Mouse (Mus musculus): ENCODE data around the gene B3gnt7.

The B3gnt7 gene

DNA sequence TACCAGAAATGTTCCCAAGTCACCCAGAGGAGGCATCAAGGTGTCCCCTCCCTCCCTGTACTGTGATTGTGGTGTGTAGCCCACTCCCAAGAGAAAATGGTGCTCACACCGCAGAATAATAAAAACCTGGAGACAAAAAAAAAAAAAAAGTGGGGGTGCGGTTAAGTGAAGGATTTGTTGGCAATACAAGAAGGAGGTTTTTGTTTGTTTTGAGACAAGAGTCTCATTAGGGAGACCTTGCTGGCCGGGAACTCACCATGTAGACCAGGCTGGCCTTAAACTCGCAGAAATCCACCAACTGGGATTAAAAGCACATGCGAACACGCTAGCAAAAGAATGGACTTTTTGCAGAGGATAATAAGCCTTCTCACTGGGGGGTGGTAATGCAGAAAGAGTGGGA is at the start of gene B3gnt7:
B3gnt7 (plus strand) TSS at position 301 of the 400 bp plus-strand sequence.
- no peak for DNase-seq

DNA sequence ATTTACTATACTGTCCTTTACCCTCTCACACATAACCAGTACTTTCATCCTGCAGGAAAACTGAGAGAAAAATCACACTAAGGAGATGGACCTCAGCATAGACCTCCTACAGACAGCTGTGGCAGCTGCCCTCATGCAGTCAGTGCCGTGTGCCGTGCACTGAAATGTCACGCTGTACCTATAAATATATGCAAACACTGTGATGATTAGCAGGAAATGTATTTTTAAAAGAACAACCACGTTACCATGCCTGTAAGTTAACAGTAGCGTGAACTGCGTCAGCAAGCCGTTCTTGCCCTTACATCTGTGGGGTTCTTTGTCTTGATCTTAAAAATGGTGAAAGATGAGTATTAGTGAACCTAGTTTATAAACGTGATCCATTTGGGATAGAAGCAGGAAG is 49.2 kb upstream of the B3gnt7 start:
- no peak for DNase-seq

DNA sequence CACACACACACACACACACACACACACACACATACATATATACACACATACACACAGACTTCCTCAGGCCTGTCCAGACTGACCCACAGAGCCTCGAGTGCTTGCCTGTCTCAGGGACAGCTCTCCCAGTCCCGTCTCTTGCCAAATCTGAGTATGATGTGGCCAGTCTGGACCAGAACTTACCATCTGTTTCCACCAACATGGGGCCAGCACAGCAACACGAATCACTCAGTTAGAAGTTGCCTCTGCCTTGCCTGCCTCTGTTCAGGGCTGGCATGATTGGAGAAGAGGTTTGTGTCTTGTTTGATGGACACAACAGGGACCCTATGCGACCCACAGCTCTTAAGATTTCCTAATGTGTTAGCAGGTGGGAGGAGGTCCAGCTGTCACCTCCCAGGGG is 46.3 kb upstream of the B3gnt7 start:
- DNase-seq = peak; percentile 49 to 58

DNA sequence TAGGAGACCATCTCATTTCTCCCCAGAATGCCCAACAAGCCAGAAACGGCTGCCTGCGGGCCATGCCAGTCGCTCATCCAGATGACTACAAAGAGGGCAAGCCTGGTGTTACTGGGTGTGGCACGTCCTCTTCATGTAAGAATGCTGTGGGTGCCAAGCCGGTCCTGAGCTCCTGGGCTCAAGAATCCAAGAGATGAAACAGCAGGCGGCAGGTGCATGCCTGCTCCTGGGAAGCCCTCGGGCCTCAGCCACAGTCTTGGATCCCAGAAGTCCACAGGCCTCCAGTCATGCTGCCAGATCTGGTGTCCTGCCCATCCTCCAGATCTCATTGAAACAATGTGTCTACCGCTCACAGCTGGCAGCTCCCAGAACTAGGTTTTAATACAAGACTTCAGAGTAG is 45.4 kb upstream of the B3gnt7 start:
- no peak for DNase-seq

DNA sequence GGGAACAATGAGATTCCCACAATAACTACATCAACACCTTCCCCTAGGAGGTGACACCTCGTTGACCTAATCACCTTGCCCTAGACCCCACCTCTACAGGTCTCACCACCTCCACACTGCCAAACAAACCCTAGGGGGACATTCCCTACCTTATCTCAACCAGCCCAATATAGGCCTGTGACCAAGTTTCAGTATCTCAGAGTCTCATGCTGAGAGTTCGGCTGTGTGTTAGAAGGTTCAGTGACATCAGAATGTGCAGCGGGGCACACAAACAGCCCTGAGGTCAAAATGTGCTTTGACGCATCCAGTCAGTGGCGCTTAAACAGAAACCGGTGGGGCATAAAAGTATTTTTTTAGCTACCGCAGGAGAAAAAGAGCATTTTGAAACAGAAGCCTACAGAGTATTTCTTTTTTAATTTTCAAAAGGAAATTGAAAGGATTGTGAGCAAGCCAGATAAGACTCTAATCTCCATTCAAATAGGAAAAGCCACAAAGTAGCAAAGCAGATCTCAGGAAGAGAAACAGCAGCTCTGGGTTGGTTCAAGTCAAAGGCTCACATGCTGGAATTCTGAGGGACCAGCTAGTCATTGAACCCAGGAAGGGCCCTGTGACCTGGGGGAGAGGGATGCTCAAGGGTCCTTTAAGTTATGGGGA is 44.3 kb upstream of the B3gnt7 start:
- DNase-seq = no peak

DNA sequence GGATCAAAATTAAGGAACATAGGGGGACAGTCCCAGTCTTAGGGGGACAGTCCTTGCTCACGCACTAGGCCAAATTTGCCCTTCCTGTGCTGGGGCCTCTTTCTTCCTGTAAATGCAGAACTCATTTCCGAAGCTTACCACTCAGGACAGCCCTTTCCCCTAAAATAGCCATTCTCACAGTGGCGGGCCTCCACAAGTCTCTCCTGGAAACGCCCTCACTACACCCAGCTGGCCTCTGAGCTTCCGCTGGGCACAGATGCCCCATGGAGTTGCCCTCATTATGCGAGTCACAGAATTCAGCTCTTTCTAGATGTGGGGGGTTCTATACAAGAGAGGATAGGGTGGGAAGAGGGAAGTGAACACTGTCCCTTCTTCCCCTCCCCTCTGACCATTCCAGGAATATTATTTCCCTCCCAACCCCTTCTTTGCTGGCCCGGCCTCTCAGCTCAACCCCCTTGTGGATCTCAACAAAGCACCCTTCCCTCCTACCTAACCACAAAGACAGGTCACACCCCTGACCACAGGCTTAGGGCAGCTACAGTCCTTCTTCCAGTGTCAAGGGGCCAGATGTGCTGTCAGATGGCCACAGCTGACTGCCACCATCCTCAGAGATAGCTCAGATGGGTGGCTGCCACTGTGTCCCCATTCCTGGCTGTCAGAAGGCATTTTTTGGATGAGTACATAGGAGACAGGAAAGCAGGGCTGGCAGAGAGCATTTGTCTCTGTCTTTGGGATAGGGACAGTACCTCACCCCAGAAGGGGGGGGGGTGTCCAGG is 38.9 kb upstream of the B3gnt7 start:
- DNase-seq = no peak

DNA sequence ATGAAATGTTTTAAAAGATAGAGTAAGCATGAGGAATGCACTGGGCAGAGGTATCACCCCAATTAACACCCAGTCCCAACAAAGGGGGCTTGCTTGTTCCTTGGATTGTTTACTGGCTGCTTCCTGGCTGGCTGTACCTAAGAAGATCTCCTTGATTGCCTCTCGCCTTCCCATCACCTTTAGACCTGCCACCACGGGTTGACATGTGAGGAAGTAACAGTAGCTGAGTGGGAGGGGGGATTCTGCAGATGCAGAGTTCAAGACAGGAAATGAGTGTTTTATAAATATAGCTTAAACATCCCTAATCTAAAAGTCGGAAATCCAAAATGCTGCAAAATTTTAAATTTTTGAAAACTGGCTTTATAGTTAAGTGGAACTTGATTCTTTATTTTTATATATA is 37.6 kb upstream of the B3gnt7 start:
- no peak for DNase-seq

DNA sequence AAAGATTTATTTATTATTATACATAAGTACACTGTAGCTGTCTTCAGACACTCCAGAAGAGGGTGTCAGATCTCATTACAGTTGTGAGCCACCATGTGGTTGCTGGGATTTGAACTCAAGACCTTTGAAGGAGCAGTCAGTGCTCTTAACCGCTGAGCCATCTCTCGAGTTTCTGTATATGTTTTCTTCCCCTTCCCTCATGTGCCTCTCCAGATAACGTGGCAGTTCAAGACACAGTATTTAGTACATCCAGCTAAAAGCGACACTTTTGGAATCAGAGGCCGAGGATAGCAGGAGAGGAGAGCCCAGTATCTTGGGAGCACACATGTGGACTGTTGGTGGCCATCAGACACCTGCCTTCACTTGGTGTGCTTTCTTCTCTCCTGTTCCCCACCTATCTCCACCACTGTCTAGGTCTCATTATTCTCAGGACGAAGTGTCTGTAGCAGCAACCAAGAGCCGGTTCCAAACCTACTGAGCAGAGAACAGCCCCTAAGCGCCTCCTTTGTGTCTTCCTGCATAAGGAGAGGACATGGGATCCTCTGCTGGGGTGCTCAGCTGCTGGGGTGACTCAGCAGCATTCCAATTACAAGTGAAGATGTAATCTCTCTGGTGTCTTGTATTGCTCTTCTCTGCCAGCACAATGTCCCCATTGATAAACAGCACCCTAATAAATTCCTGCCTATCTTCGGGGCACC is 34.0 kb upstream of the B3gnt7 start:
- DNase-seq = no peak

DNA sequence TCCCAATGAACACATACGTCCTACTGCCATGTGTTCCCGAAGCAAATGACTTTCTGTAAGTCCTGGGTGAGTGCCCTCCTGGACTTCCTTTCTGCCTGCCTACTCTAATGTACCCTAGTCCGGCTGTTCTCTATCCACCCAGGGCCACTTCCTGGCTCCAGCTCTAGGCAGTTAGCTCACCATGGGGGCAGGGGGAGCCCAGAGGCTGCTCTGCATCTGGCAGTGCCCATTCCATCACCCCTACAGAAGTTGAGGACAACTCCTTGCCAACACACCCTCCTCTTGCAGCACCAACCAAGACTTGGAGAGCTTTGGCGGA is 33.5 kb upstream of the B3gnt7 start:
- no peak for DNase-seq

DNA sequence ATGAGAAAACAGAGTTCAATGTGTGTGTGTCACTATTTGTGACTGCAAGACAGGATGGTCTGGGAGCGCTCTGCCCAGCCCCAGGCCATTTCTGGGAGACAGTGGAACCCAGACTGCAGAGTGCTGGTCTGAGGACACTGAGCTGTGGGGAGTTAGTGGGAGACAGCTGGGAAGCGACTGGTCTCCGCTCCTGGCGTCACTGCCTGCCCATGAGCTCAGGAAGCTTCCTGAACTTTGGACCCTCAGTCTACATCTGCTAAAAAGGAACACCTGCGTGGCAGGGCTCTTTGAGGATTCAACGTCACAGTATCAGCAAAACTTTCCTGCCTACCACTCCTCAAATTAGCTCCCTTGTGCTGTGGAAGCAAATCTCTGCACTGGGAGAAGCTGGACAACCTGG is 30.9 kb upstream of the B3gnt7 start:
- DNase-seq = no peak

DNA sequence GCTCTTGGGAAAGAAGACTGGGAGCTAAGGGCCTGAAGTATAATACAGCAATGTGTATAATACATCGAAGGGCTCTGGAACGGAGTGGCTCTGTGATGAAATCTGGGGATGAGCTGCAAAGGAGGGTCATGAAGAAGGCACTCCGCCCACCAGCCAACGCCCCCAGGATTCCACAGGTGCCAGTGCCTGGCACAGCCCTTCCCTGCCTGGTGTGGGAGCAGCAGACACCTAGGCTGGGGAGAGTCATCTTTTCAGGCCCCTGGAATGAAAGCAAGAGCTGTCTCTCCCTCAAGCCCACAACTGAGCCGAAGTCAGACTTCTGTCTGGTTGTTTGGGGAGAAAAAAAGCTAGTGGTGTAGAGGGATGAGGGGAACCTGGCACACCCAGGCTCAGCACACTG is 25.6 kb upstream of the B3gnt7 start:
- DNase-seq = no peak

DNA sequence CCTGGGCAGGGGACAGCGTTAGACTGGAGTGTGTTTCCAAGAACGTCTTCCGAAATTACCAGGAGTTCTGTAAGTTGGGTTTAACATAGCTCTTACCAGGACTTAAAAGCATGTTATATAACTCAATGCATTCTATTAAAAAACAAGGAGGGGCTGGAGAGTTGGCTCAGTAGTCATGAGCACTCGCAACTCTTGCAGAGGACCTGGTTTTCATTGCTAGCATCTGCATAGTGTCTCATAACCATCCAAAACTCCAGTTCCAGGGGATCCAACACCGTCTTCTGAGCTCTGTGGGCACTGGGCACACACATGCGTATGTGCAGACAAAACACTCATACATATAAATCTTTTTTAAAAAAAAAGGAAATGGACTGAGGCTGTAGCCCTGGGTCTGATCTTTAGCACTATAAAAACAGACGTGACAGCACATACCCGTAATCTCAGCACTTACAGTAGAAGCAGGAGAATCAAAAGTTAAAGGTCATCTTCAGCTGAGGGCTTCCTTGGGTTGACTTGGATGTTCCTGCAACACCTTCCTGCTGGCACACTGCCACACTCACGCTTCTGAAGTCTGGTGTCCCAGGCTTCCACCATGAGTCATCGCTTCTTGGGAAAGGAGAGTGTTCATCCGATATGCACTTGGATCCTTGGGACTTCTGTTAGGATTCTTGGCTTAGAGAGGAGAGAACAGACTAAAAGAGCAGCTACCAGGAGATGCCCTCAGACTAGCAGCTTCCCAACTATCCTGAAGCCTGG is 20.7 kb upstream of the B3gnt7 start:
- DNase-seq = peak in 1 of 2 experiments; percentile 34

DNA sequence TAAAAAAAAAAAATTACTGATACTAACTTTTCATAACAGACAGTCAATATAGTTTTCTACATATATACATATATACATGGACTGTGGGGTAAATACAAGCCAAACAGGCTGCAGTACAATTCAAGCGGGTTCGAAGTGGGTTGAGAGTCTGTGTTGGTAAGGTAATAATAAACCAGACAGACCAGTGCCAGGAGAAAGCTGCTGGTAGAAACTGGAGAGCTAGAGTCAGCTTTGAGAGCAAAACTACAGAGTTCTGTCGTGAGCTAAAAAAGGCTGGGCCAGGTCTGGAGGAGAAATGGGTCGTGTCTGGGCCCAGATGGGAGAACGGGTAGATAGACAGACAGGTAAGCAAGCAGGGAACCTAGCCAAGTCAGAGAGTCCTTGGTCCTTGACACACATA is 18.5 kb upstream of the B3gnt7 start:
- no peak for DNase-seq

DNA sequence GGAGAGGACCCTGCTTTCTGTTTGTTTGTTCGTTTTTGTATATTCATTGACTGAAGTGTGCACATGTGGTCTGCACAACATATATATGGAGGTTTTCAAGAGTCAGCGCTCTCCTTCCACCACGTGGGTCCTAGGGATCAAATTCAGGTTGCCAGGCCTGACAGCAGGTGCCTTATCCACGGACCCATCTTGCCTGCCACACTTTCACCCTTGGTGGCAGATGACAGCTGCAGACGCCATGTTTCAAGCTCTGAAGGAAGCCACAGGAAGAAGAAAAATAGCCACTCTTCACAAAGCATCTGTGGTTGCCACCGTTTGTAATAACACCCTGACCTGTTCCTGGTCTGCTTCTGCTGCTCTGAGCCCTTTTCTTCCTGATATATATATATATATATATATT is 17.3 kb upstream of the B3gnt7 start:
- DNase-seq = no peak

DNA sequence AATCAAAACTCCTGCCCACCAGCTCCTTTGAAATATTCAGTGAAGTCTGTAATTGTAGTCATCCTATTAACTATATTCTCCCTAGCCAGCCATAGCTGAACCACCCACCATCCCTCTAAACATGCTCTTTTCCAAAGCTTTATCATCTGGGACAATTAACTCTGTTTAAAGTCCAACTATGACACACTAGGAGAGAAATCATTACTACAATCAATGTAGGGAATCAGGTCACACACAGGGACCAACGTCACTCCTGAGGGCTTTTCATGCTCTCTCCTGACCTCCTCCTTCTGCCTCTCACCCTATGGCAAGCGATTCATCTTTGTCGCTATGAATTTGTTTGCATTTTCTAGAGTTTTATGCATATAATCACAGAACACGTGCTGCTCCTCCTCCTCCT is 15.2 kb upstream of the B3gnt7 start:
- no peak for DNase-seq

DNA sequence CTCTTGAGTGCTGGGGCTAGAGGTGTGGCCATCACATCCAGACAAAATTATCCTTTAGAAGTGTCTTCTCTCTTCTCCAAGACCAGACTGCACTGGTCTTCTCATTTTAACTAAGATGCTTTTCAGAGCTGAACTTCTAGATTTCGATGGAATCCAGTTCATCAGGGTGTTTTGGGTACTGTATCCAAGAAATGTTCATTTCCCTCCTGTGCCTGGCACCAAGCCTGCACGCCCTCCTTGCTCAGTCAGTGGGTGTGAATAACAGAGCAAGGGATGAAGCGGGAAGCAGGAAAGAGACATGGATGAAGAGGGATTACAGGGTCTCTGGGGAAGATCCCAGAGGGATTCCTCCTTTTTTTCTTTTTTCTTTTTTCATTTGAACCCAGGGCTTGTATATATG is 12.2 kb upstream of the B3gnt7 start:
- no peak for DNase-seq

DNA sequence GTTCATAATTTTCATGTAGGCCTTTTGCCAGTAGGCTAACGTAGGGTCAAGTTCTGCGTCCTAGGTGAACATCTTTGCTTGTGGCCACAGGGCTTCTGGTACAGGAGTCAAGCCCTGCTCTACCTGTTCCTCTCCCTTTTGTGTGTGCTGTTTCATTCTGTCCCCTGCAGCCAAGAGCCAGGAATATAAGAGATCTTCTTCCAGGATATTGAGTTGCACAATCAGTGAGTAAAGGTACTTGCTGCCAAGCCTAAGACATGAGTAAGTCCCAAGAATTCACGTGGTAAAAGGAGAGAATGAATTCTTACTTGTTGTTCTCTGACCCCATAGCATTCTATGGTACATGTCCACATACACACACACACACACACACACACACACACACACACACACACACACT is 9.5 kb upstream of the B3gnt7 start:
- DNase-seq = no peak

DNA sequence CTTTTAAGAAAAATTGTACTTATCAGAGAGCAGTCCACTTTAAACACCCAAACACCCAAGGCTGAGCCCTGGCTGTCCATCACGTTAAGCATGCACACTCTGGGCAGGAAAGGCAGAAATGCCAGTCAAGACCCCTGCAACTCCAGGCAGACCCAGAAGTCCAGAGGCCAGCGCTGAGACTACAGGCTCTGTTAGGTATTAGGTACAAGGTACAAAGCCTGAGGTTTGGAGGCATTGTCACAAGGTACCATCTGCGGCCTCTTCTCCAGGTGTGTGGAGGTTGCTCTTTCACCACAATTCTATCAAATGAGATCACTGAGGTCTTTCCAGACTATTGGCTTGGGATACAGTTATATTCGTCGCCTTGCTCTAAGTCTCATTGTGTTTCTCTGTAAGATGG is 8.8 kb upstream of the B3gnt7 start:
- DNase-seq = no peak

DNA sequence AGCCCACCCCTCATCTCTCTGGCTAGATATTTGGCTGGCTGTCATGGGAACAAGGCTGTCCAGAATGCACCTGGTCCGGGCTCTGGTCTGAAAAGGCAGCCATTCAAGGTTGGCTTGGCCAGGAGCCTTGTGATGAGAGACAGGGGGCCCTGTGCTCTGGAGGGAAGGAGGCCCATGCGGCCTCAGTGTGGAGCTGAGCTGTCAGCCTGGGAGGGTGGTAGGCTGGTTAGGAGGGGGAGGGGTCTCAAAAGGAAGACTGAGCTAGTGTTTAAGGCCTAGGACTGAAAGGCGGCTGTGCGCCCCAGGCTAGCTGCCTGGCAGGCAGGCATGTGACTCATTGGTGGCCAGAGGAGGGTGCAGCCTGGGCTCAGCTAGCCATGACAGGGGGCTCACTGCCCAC is 8.2 kb upstream of the B3gnt7 start:
- DNase-seq = no peak

DNA sequence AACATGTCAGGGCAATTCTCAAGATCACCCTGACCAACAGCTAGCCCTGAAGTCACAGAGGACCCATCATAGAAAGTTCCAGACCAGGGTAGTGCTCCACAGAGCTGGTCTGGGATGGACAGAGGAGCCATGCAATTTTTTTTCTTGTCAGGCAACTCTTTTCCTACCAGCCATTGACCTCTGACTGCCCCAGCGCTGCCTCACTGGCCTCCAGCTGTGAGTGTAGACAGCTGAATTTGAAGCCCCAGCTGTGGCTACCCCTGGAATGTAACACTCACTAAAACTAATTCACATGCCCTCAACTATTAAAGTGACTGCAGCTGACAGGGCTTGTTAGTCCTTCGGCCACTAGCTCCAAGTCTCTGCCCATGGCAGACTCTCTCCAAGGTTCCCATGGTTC is 2.5 kb upstream of the B3gnt7 start:
- DNase-seq = no peak

DNA sequence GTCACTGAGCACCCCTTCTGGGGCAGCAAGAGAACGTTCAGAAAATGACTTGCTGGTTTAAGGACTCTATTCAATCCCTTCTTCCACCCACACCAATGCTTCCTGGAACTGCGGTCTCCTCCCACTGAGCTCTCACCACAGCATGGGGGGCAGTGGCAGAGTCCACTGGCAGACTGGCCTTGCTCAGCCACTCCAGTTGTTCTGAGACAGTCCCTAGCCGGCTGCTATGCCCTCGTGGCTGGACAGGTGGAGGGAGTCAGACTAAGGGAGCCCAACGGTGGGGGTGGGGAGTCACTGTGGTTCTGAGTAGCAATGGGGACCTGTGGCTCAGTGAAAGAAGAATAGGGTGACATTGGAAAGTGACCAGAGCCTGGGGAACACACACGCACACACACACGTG is 1.9 kb upstream of the B3gnt7 start:
- no peak for DNase-seq

DNA sequence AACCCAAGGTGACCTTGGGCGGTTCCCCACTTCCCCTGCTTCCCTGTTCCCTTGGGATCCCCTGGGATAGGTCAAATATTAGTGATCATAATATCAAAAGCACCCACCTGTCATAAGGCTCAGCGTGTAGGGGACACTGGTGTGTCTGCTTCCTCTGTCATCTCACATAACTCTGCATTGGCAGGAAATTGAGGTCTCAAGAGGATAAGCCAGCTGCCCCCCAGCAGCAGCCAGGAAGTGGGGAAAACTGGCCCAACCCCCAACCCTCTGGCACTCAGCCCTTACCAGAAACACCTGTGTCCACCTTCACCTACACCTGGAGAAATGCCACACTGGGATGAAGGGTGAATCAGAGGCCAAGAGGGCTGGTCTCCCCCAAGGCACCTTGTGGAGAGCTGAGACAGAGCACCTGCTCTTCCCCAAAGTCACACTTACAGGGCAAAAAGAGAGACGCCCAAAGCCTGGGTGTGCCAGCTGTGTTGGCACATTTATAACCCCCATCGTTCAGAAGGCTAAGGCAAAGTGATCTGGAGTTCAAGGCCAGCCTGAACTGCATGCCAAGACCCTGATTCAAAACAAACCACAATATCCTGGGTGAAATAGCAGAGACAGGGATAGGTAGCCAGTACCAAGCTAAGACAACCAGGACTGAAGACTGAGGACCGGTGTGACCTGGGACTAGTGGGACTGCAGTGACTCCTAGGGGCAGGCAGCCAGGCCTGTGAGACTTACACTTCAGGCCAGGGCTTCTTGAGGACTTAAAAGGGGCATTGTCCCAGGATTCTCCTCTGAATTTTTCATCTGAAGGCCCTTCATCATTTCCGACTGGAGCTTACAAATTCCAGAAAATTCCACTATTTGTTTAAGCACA is 1.2 kb upstream of the B3gnt7 start:
- DNase-seq = no peak
